Mouse (Mus musculus): ENCODE measurements around the gene Lpcat3. TPM values are rescaled to one million over a fixed set of nuclear protein-coding genes. Genes with fewer than 3 reads are reported as not detected.
"Not testable (repeated sequence)": the region's sequence is repeated elsewhere in the genome, so short reads cannot be mapped to it uniquely, and the experiment has no call there.

Gene Lpcat3
- polyA plus RNA-seq, 1 experiment from 2014 or later = 60.0 TPM

DNA sequence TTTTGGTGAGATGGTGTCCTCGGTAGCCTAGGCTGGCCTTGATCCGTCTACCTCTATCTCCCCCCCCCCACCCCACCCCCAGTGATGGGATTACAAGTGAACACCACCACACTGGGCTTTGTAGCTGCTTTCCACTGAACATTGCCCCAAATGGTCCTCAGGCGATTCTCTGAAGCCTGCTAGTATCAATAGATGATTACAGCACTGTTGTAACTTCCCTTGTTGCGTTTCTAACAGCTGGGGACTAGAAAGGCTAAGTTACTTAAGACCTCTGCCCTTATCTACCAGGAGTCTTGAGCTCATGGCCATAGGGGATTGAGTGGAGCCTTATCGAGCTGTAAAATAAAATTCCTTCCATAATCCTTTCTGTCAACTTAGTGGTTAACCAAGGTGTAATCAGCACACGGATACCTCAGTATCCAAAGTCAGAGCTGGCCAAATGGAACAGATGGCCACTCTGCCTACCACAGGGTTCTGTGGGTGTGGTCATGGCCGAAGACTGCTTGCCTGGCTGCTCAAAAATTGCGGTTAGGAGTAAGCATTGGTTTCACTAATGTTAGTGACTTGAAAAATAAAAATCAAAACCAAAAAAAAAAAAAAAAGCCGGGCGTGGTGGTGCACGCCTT lies 6.5 kb downstream of the Lpcat3 start:
- no peak overlapping the region for H3K4me2 ChIP-seq (replicated peaks; ENCODE audit: low read depth, low read length)
- no peak overlapping the region for H3K27ac ChIP-seq (ENCODE audit: low read length)
- no peak for ATAC-seq (ENCODE audit: insufficient number of reproducible peaks, insufficient read depth, low FRiP score, low read depth)

DNA sequence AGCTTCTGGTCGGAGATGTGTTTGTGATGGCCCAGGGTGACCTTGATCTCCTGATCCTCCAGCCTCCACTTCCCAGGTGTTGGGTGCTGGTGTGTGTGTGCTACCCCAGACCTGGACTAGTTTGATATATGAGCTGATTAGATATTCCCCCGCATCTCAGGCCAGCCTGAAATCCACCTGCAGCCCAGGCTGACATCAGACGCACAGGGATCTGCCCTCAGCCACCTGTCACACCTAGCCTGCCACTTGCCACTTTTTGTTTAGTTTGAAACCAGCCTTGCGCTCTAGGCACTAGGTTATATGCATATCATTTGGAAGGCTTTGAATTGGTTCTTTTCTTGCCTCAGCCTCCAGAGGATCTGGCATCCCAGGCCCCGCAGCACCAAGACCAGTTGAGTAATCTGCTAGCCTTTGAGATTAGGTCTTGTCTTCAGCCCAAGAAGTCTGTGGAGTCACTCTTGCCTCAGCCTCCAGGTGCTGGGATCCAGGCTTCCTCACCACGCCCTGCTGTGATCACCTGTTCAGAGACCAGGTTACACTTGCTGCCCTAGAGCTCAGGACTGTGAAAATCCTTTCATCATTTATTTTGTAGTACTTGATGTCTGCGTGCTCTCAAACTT lies 7.6 kb downstream of the Lpcat3 start:
- no peak for ATAC-seq (ENCODE audit: insufficient number of reproducible peaks, insufficient read depth, low FRiP score, low read depth)
- WGBS = 84% methylated on average over 7 of the region's 7 CpGs
- Histone ChIP-seq H3K9me3 (ENCODE audit: control insufficient read depth, low read depth, low read length) (no peaks in the 10 kb centered on the region), H3K4me2 (replicated peaks; ENCODE audit: low read depth, low read length) (no peak overlapping the region), H3K27me3 (ENCODE audit: control insufficient read depth, insufficient read depth, low read length) (no peaks in the 10 kb centered on the region), H3K36me3 (ENCODE audit: control insufficient read depth, insufficient read depth, low read length) (no peaks in the 10 kb centered on the region), H3K4me1 (ENCODE audit: control insufficient read depth, insufficient read depth, low read length) (no peaks in the 10 kb centered on the region), H3K27ac (ENCODE audit: low read length) (no peak overlapping the region), H3K4me3 (ENCODE audit: low read depth, low read length) (no peak overlapping the region), H3K9ac (replicated peaks; ENCODE audit: low read depth, low read length) (no peak overlapping the region)

More for the DNA sequence above, 6.5 kb downstream of the Lpcat3 start:
- no peak overlapping the region for H3K4me3 ChIP-seq (ENCODE audit: low read depth, low read length)
- H3K9me3 ChIP-seq (ENCODE audit: control insufficient read depth, low read depth, low read length) = no peaks in the 10 kb centered on the region
- no peaks in the 10 kb centered on the region for H3K27me3 ChIP-seq (ENCODE audit: control insufficient read depth, insufficient read depth, low read length)
- no peaks in the 10 kb centered on the region for H3K36me3 ChIP-seq (ENCODE audit: control insufficient read depth, insufficient read depth, low read length)
- 85% methylated on average over 11 of the region's 11 CpGs for WGBS
- H3K4me1 ChIP-seq (ENCODE audit: control insufficient read depth, insufficient read depth, low read length) = no peaks in the 10 kb centered on the region
- H3K9ac ChIP-seq (replicated peaks; ENCODE audit: low read depth, low read length) = no peak overlapping the region

DNA sequence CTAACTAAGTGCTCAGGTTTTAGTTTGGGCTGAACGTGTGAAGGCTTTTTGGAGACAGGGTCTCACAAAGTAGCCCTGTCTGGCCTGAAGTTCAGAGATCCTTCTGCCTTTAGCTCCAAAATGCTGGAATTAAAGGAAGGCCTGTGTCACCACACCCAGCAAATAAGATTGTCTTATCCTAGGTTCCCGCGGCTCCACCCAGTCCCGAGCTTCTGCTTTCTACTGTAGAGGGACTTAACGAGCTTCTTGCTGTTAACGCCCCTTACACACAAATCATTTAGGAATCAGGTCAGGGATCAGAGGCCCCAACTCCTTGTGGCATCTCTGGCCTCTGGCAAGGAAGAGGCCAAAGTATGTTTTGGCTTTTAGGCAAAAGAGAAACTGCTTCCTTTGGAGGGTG lies 9.3 kb downstream of the Lpcat3 start:
- no peak for ATAC-seq (ENCODE audit: insufficient number of reproducible peaks, insufficient read depth, low FRiP score, low read depth)
- no peaks in the 10 kb centered on the region for H3K27me3 ChIP-seq (ENCODE audit: control insufficient read depth, insufficient read depth, low read length)
- no peak overlapping the region for H3K4me3 ChIP-seq (ENCODE audit: low read depth, low read length)
- H3K4me2 ChIP-seq (replicated peaks; ENCODE audit: low read depth, low read length) = no peak overlapping the region
- no peak overlapping the region for H3K27ac ChIP-seq (ENCODE audit: low read length)
- H3K36me3 ChIP-seq (ENCODE audit: control insufficient read depth, insufficient read depth, low read length) = no peaks in the 10 kb centered on the region
- no peaks in the 10 kb centered on the region for H3K9me3 ChIP-seq (ENCODE audit: control insufficient read depth, low read depth, low read length)
- no peaks in the 10 kb centered on the region for H3K4me1 ChIP-seq (ENCODE audit: control insufficient read depth, insufficient read depth, low read length)
- no peak overlapping the region for H3K9ac ChIP-seq (replicated peaks; ENCODE audit: low read depth, low read length)
- WGBS = 54% methylated on average over 6 of the region's 6 CpGs

DNA sequence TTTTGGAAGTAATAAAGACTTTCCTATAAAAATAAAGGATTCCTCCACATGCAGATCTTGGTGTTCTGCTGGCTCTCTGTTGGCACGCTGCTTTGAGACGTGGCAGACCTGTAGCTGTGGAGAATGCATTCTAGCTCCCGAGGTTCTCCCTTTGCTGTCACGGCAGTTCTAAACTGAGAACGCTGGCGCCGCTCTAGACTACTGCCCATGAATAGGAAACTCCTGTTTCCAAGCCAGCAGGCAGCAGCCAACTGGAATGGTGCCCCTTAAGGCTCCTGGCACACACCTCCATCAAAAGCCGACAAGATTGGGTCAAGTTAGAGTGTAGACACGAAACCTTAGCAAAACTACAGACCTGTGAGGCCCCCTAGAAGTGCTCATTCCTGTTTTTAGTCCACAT lies 10.8 kb downstream of the Lpcat3 start:
- no peaks in the 10 kb centered on the region for H3K27me3 ChIP-seq (ENCODE audit: control insufficient read depth, insufficient read depth, low read length)
- WGBS = 91% methylated on average over 9 of the region's 9 CpGs

DNA sequence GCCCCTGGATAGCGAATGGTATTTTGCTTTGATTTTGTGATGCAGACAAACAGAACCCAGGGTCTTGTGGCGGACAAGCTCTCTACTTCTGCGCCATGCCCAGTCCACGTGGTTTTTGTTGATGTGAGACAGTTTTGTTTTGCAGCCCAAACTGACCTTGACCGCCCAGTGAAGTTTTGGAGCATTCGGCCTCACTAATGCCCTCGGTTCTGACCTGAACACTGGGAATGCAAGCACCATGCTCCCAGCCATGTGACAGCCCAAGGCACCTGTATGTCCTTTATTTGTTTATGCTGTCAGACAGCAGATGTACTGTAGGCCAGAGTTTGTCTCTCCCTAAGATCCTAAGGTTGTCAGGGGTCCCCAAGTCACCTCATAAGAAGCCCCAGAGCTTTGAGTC lies 11.8 kb downstream of the Lpcat3 start:
- Histone ChIP-seq H3K27me3 (ENCODE audit: control insufficient read depth, insufficient read depth, low read length) (no peaks in the 10 kb centered on the region), H3K4me2 (replicated peaks; ENCODE audit: low read depth, low read length) (no peak overlapping the region), H3K36me3 (ENCODE audit: control insufficient read depth, insufficient read depth, low read length) (no peaks in the 10 kb centered on the region), H3K27ac (ENCODE audit: low read length) (no peak overlapping the region), H3K9me3 (ENCODE audit: control insufficient read depth, low read depth, low read length) (no peaks in the 10 kb centered on the region), H3K4me1 (ENCODE audit: control insufficient read depth, insufficient read depth, low read length) (no peaks in the 10 kb centered on the region), H3K4me3 (ENCODE audit: low read depth, low read length) (no peak overlapping the region), H3K9ac (replicated peaks; ENCODE audit: low read depth, low read length) (no peak overlapping the region)
- ATAC-seq (ENCODE audit: insufficient number of reproducible peaks, insufficient read depth, low FRiP score, low read depth) = no peak
- 90% methylated on average over 7 of the region's 7 CpGs for WGBS

More for the DNA sequence above, 10.8 kb downstream of the Lpcat3 start:
- Histone ChIP-seq H3K4me2 (replicated peaks; ENCODE audit: low read depth, low read length) (no peak overlapping the region), H3K27ac (ENCODE audit: low read length) (no peak overlapping the region), H3K4me3 (ENCODE audit: low read depth, low read length) (no peak overlapping the region), H3K4me1 (ENCODE audit: control insufficient read depth, insufficient read depth, low read length) (no peaks in the 10 kb centered on the region), H3K36me3 (ENCODE audit: control insufficient read depth, insufficient read depth, low read length) (no peaks in the 10 kb centered on the region), H3K9me3 (ENCODE audit: control insufficient read depth, low read depth, low read length) (no peaks in the 10 kb centered on the region), H3K9ac (replicated peaks; ENCODE audit: low read depth, low read length) (no peak overlapping the region)
- ATAC-seq (ENCODE audit: insufficient number of reproducible peaks, insufficient read depth, low FRiP score, low read depth) = no peak

DNA sequence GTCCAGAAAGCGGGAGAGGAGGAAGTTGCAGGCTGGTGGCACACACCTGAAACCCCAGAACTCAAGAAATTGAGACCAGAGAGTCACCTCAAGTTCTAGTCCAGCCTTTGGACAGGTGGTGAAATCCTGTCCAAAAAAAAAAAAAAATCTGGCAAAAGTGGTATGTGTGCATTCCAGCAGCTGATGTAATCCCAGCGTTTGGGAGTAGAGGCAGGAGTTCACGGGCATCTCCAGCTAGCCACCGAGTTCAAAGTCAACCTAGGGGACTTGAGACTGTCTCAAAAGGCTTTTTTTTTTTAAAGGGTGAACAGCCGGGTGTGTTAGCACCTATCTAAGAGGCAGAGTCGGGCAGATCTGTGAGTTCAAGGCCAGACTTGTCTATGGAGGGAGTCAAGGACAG lies 13.3 kb downstream of the Lpcat3 start:
- Histone ChIP-seq H3K27me3 (ENCODE audit: control insufficient read depth, insufficient read depth, low read length) (no peaks in the 10 kb centered on the region), H3K4me1 (ENCODE audit: control insufficient read depth, insufficient read depth, low read length) (no peaks in the 10 kb centered on the region), H3K9ac (replicated peaks; ENCODE audit: low read depth, low read length) (no peak overlapping the region), H3K9me3 (ENCODE audit: control insufficient read depth, low read depth, low read length) (no peaks in the 10 kb centered on the region), H3K4me3 (ENCODE audit: low read depth, low read length) (no peak overlapping the region), H3K4me2 (replicated peaks; ENCODE audit: low read depth, low read length) (no peak overlapping the region), H3K36me3 (ENCODE audit: control insufficient read depth, insufficient read depth, low read length) (no peaks in the 10 kb centered on the region), H3K27ac (ENCODE audit: low read length) (no peak overlapping the region)
- WGBS = 76% methylated on average over 6 of the region's 6 CpGs
- no peak for ATAC-seq (ENCODE audit: insufficient number of reproducible peaks, insufficient read depth, low FRiP score, low read depth)

DNA sequence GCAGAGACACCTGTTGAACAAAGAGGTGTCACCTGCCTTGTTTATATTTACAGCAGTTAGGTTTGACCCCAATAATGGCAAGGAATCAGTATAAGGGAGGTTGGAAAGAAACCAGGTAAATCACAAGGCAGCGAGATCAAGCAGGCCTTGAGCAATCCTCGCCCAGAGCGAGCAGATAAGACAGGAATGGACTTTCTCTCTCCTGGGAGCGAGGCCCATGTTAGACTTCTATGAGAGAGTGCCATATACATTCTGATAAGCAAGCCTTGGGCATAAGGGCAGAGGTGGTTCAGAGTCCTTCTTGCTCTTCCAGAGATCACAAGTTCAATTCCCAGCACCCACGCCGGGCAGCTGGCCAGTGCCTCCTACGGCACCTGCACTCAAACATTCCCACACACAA lies 15.9 kb downstream of the Lpcat3 start:
- ATAC-seq (ENCODE audit: insufficient number of reproducible peaks, insufficient read depth, low FRiP score, low read depth) = no peak
- Histone ChIP-seq H3K9me3 (ENCODE audit: control insufficient read depth, low read depth, low read length) (no peaks in the 10 kb centered on the region), H3K9ac (replicated peaks; ENCODE audit: low read depth, low read length) (no peak overlapping the region), H3K27ac (ENCODE audit: low read length) (no peak overlapping the region), H3K4me2 (replicated peaks; ENCODE audit: low read depth, low read length) (no peak overlapping the region), H3K27me3 (ENCODE audit: control insufficient read depth, insufficient read depth, low read length) (no peaks in the 10 kb centered on the region), H3K36me3 (ENCODE audit: control insufficient read depth, insufficient read depth, low read length) (no peaks in the 10 kb centered on the region), H3K4me3 (ENCODE audit: low read depth, low read length) (no peak overlapping the region), H3K4me1 (ENCODE audit: control insufficient read depth, insufficient read depth, low read length) (no peaks in the 10 kb centered on the region)
- WGBS = 89% methylated on average over 7 of the region's 7 CpGs

DNA sequence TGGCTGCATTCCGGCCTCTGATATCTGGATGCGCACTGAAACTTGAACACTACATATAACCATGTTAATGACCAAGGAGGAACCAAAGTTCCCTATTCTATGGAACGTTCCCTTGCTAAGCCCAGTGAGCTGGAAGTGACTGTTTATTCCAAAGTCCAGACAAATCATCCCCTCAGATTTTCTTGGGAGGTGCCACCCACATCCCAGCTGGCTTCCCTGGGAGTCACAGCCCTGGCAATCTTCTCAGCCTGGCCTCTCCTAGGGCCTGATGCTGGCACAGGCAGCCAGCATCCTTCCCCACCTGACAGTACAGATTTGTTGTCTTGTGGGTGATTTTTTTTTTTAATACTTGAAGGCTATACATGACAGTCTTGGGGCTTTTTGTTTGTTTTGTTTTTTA lies 16.7 kb downstream of the Lpcat3 start:
- Histone ChIP-seq H3K27ac (ENCODE audit: low read length) (no peak overlapping the region), H3K27me3 (ENCODE audit: control insufficient read depth, insufficient read depth, low read length) (no peaks in the 10 kb centered on the region), H3K4me3 (ENCODE audit: low read depth, low read length) (no peak overlapping the region), H3K4me2 (replicated peaks; ENCODE audit: low read depth, low read length) (no peak overlapping the region), H3K9ac (replicated peaks; ENCODE audit: low read depth, low read length) (no peak overlapping the region), H3K4me1 (ENCODE audit: control insufficient read depth, insufficient read depth, low read length) (no peaks in the 10 kb centered on the region), H3K9me3 (ENCODE audit: control insufficient read depth, low read depth, low read length) (no peaks in the 10 kb centered on the region), H3K36me3 (ENCODE audit: control insufficient read depth, insufficient read depth, low read length) (no peaks in the 10 kb centered on the region)
- ATAC-seq (ENCODE audit: insufficient number of reproducible peaks, insufficient read depth, low FRiP score, low read depth) = no peak
- 85% methylated on average over 3 of the region's 3 CpGs for WGBS

DNA sequence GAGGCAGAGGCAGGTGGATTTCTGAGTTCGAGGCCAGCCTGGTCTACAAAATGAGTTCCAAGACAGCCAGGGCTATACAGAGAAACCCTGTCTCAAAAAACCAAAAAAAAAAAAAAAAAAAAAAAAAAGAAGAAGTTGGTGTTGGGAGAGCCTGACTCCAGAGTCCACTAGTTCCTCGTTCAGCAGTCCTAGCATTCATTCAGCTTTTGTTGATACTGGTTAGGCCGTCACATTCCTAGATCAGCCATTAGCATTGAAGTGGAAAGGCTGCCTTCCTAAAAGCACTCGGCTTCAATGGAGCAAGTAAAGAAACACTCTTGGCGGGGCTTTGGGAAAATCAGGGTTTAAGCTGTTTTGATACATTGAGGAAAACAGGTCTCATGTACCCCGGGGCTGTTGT lies 19.5 kb downstream of the Lpcat3 start:
- 60% methylated on average over 6 of the region's 6 CpGs for WGBS
- not testable (repeated sequence) for H3K4me1 ChIP-seq (ENCODE audit: control insufficient read depth, insufficient read depth, low read length); H3K27ac ChIP-seq (ENCODE audit: low read length); H3K9ac ChIP-seq (replicated peaks; ENCODE audit: low read depth, low read length); ATAC-seq (ENCODE audit: insufficient number of reproducible peaks, insufficient read depth, low FRiP score, low read depth); H3K4me2 ChIP-seq (replicated peaks; ENCODE audit: low read depth, low read length); H3K9me3 ChIP-seq (ENCODE audit: control insufficient read depth, low read depth, low read length); H3K27me3 ChIP-seq (ENCODE audit: control insufficient read depth, insufficient read depth, low read length); H3K4me3 ChIP-seq (ENCODE audit: low read depth, low read length); H3K36me3 ChIP-seq (ENCODE audit: control insufficient read depth, insufficient read depth, low read length)
